Mouse (Mus musculus) T-helper 17 cell (primary cell): ENCODE measurements around the gene Gm44502.
"Not testable (repeated sequence)": the region's sequence is repeated elsewhere in the genome, so short reads cannot be mapped to it uniquely, and the experiment has no call there.

Experiments used
- in situ Hi-C, 2 experiments: fragments of 300-600 bp; cut with MboI, MseI; formaldehyde crosslinking; loops; 1 replicate in 1 of 2; 2 replicates in 1 of 2; pipeline ENCODE4 v1.15.1; 2025; ENCODE audit warnings: high pct_unique_total_duplicates in 2 of 2

Gene Gm44502

DNA sequence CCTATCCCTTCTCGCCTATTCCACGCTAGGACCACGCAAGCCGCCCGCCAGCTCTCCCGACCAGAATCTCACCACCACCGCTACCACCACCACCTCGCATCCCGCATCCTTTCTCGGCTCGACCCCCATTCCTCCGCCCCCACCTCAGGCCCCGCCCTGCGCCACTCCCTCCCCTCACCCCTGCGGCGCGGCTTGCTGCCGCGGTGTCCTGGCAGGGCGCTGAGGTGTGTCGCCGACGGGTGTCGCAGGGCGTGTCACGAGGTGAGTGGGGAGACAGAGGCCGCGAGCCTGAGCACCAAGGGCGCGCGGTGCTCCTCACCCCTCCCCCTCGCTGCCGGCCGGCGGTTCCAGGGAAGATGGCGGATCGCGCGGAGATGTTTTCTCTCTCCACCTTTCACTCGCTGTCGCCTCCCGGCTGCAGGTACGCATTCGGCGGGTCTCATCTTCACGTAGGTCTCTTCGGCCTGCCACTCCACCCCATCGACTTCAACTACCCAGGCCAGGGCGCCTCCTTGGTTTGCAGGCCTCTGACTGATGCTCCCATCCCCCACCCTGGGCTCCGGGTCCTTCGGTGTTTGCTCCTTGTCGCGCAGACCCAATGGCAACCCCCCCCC, 24.5 kb upstream of the Gm44502 start, which contains the start of gene Mapk8ip2:
Gene Mapk8ip2, plus strand, starts transcription at position 49 of the 614 bp plus-strand sequence.
- in situ Hi-C loops = no loop called here

DNA sequence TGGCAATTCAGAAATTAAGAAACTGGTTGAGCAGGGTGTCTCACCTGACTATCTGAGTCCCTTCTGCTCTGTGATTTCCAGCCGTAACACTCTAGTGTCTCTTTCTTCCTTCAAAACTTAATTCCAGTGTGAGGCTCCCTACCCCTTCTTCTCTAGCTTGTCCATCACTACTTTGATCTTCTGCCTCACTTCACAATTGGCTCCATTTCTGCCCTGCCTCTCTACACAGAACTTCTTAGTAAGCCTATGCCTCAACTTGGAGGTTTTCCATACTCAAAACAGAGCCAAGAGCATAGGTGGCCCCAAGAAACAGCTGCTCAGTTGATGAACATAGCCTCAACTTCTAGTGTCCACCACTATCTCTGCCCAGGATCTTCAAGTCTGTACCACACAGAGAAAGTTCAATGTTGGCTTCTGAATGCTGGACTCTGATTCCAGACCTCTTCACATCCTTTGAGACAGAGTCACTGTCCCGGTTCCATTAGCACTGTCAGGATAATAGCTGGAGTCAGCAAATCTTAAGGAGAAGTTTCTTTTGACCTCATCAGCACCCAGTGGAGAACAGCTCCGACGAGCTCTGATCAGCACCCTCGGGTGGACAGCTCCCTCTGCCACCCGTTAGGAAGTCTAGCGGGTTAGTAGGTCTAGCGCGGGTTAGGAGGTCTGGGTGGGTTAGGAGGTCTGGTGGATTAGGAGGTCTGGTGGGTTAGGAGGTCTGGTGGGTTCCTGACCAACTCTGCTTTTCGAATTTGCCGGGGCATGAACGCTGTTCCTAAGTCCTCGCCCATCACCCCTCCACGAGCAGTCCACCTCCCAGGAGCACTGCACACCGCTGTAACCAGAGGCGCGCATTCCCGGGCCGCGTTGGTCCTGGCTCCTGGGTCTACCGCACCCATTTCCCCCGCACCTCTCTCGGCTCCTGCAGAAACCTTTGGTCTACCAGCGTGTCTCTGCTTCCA, 23.7 kb upstream of the Gm44502 start:
- in situ Hi-C loops = no loop called here

DNA sequence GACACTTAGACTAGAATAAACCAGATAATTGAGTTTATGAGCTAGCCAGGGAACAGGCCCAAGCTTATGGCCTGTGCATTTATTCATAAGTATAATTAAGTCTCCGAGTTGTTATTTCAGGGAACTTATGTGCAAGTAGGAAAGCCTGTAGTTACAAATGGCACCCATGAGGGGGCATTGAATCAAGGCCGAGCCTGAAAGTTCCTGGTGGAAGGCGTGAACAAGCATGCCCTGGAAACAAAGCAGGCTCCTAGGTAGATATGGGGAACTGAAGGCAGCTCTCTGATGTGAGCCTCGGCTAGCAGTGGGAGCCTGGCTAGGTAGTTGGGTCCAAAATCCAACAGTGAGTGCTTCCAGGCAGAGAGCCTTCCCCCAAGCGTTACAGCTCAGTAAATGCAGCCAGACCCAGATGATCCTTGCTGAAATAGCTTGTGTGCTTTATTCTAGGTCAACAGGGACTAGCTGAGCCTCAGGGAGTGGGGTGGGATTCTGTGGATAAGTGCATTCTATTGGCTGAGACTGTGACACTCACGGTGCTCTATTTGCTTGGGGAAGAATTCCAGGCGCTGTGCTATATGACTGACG, 13.1 kb upstream of the Gm44502 start:
- in situ Hi-C loops = no loop called here

DNA sequence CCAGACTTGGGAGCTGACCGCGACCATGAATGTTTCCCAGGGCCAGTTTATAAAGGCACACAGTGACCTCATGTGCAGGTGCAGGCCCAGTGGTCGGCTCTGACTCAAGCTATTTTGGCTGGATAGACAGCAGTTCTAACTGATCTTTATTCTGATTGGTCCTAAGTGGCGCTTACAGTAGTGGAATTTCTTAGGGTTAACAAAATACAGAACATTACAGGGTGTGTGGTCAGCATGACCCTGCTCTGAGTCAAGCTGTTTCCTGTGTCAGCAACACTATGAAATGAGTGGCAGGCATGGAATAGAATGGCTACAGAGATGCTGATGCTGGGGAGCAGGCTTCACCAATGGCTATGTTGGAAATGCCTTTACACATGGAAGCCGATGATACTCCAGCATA, 6.4 kb upstream of the Gm44502 start:
- in situ Hi-C loops = no loop called here

DNA sequence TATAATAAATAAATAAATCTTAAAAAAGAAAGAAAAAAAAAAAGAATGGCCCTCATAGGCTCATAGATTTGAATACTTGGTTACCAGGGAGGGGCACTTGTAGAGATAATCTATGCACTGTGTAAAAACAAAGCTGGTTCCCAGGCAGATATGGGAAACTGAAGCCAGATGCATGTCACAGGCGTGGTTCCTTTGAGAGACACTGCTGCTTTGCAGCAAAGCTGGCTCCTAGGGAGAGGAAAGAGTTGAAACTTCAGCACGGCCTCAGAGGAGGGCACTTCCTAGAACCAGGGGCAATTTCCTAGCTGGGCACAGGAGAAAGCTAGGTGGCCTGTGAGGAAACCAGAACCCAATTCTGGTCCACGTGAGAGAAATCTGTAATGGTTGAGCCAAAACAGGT, 4.6 kb upstream of the Gm44502 start:
- in situ Hi-C loops = no loop called here

DNA sequence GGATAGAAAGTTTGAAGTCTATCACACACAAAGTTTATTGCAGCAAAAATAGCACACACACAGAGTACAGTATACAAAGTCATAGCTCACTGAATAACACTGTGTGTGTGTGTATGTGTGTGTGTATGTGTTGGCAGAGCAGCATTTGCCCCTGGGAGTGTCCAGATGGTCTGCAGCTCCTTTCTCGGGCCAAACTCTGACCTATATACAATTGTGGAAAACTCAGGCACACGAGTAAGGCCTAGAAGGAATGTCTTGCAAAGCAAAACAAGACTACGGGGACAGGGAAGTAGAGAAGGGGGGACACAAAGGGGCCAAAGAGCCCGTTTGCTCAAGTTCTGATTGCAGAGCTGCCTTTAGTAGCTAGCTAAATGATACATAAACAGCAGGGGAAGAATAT, 3.5 kb upstream of the Gm44502 start:
- in situ Hi-C loops = no loop called here

DNA sequence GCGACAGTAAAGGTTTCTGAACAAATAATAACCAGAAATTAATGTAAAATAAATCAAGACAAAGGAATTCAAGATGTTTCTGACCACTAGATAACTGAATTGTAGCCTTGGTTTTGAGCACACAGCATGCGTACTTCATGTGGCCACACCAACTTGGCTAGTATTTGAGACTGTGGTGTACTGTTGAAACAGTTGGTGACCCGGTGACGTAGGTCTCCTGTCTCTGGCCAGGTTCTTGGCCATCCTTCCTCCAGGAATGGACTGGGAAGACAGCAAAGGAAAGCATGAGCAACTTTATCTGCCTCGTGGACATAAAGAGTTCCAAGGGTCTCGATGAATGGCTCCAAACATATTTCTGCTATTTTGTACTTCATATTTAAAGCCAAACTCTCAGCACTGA, 2.3 kb upstream of the Gm44502 start:
- in situ Hi-C loops = no loop called here

DNA sequence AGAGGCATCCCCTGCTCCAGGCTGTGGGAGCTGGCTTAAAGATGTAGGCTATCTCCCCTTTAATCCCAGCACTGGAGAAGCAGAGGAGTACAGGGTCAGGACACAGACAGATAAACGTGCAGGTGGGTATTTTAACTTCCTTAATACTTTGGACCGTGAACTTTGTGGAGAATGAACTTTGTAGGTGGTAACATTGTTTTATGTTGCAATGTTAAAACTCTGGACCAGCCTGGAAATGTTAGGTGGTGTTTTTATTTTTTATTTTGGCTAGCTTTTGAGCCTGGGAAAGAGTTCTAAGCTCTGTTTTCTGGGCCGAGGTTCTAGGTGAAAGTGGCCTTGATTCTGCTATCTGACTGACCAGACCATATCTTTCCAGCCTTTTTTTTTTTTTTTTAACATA, 1.8 kb upstream of the Gm44502 start:
- in situ Hi-C loops = no loop called here

DNA sequence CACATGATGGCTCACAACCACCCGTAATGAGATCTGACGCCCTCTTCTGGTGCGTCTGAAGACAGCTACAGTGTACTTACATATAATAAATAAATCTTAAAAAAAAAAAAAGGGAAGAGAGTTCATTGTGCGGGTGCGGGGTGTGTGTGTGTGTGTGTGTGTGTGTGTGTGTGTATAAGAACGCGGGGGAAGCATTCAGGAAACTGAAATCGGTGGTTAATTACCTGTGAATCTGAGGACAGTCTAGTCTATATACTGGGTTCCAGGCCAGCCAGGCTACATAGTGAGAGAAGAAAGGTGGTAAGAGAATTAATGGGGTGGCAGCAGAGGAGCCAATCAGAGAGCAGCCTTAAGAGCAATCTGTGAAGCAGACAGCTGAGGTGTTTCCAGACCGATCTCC, 1.3 kb upstream of the Gm44502 start:
- in situ Hi-C loops = not testable (repeated sequence)

DNA sequence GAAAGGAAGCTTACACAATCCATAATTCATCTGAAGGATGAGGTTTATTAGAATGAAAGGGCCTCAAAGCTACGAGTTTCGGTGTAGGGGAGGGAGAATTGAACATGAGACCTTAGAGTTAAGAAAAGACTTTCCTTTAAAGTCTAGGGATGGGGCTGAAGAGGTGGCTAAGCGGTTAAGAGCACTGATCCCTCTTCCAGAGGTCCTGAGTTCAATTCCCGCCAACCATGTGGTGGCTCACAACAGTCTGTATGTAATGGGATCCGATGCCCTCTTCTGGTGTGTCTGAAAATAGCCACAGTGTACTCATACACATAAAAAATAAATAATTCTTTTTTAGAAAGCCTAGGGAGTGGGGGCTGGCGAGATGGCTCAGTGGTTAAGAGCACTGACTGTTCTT, 845 bp upstream of the Gm44502 start:
- in situ Hi-C loops = no loop called here

DNA sequence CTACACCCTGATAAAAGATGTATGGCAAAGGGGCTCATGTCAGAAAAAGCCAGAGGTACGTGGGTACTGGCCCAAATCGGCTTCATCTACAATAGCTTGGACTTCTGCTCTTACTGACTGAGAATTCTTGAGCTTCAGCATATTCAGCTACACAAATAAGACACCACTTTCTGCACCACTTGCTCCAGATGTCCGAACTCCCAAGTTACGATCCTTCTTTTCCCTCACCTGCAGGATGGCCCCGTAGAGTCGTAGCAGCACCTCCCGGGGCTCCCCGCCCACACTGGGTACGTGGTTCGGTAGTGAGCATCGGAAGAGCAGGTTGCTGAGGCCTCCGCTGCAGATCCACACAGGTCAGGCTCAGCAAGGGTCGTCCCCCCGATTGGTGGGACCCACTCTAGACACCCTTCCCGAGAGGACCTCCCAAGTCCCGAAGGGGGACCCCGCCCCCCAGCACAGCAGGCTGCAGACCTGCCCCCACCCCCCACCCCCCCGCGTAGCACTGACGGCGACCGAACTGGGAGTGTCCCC, 610 bp downstream of the Gm44502 start:
- in situ Hi-C loops = loop anchor here in 1 of 2 experiments (5.0 kb wide), 1 partner anchor 77 kb away; no protein-coding TSS in a partner anchor

DNA sequence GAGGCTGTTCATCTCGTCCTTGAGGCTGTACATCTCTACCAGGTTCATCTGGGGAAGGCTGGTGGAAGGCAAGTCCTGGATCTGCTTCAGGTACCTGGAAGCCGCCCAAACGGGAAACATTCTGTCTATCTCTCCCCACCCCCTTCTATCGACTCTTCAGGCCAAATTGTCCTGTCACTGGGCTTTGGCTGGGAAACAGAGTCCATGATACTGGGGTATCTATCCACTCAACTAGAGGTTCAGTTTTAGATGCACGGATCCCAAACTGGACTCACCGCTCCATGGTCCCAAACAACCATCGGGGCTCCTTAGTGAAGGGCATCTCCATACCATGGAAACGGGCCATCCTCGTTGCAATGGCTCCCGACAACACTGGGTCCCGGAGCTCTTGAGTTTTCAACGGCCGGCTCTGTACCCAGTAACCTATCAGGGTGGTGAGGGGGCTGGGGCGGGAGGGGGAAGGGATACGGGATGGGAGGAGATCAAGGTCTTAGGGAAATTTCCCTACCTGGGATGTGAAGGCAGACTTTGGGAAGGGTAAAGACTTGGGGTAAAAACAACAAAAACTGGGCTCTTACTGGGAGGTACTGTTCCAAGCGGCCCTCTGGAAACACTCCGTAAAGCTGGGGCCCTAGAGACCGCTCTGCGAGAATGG, 1.2 kb downstream of the Gm44502 start:
- in situ Hi-C loops = loop anchor here in 1 of 2 experiments (5.0 kb wide), 1 partner anchor 76 kb away; no protein-coding TSS in a partner anchor

DNA sequence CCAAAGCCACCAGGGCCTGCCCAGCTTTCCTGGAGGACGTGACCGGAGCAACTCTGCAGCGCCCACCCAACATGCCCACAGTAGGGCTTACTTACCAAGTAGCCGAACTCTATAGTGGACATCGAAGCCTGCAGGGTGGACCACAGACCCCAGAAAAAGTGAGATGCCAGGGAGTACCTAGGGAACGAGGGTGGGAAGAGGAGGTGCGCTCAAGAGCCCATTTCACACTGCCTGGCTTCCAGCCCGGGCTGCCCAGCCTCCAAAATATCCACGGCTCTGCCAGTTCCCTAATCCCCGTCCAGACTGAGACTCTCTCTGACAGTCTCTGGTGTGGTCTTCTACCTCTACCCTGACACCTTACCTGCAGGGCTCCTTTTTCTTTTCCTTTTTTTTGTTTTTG, 2.8 kb downstream of the Gm44502 start:
- in situ Hi-C loops = loop anchor here in 1 of 2 experiments (5.0 kb wide), 1 partner anchor 74 kb away; no protein-coding TSS in a partner anchor

DNA sequence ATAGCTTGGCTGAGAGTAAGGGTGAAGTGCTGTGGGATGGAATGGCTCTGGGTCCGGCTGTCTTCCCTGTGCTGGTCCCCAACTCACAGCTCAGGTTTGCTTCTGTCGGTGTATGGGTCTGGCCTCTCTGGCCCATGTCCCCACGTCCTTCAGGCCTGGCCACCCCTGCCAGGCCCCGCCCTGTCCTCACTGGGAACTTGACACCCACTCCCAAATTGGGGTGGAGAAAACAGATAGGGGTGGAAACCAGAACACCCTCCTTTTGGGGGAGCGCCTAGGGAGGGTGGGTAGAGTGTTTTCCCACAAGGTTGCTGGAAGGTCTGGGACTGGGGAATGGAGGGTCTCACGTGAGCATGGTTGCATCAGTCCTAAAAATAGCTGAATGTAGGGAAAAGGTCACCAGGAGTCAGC, 3.8 kb downstream of the Gm44502 start, which contains the start of gene Cpt1b:
Gene Cpt1b, minus strand, starts transcription at position 153 of the 411 bp plus-strand sequence.
- in situ Hi-C loops = loop anchor here in 1 of 2 experiments (5.0 kb wide), 1 partner anchor 73 kb away; no protein-coding TSS in a partner anchor

DNA sequence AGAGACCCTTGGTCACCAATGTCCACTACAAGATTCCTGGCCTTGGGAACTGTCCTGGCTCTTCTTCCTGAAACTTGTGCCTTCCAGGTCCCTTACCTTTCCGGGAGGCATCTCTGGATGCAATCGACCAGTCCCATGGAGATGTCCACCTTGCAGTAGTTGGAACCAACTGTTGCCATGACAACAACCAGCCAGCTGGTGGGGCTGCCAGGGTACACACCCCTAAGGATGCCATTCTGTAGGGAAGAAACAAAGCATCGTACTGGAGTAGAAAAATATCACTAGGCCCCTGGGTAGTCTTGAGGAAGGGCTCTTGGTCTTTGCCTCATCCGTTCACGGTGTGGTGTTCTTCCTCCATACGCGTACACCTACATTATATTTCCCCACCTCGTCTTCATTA, 4.9 kb downstream of the Gm44502 start:
- in situ Hi-C loops = loop anchor here in 1 of 2 experiments (5.0 kb wide), 1 partner anchor 72 kb away; no protein-coding TSS in a partner anchor

DNA sequence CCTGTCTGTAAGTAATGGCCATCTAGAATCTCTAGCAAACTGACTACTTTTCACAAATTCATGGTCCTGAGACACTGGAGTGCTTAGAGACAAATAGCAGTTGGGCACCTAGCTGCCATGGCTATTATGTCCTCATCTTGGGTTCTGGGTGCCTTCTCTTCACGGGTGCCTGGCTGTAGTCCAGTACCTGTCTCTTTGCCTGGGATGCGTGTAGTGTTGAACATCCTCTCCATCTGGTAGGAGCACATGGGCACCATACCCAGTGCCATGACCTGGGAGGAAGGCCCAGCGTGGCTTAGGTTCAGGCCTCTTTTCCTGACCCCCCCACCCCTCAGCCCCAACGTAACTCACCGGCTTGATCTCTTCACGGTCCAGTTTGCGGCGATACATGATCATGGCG, 7.6 kb downstream of the Gm44502 start:
- in situ Hi-C loops = no loop called here

DNA sequence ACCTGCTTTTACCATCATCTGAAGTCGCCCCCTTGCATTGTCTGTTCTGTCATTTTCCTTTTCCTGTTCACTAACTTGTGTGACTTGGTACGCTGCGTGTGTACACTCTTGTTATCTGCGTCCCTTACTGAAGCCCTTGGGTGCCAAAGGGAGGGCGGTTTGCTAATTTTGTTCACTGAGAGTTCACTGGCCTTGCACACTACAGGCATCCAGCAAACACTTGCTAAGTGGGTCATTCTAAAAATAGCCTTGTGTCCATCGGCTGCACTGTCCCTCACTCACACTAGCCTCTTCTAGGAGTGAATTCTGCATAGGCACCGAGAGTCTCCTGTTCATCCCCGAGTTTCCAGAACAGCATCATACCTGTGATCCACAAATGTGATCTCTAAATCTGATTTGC, 14.2 kb downstream of the Gm44502 start:
- in situ Hi-C loops = no loop called here

DNA sequence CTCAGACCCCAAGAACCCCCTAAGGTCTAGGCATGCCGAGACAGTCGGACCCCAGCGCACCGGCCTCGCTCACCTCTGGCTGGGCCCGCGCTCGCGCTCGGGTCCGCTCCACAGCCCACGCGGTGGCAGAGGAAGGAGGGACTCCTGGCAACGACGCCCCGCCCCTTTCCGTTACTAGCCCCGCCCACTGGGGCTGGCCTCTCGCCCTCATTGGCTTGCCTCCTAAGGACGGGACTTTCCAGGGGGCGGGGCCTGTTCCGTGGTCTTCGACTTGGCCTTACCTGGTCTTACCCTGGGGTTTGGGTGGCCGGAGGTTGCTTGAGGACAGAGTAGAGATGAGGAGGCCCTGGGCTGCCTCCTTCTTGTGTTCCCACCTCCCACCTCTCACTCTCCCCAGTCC, 19.4 kb downstream of the Gm44502 start, which contains the start of gene Syce3:
Gene Syce3, minus strand, starts transcription at position 386 of the 400 bp plus-strand sequence.
- in situ Hi-C loops = no loop called here

DNA sequence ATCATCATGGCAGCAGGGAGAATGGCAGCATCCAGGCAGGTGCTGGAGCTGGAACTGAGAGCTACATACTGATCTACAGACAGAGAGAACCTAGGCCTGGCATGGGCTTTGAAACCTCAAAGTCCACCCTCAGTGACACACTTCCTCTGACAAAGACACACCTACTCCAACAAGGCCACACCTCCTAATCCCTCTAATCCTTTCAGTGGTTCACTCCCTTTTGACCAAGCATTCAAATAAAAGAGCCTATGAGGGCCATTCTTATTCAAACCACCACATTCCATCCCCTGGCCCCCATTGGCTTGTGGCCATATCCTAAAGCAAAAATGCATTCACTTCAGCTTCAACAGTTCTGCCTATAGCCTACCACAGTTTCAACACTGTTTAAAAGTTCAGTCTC, 22.8 kb downstream of the Gm44502 start:
- in situ Hi-C loops = no loop called here

DNA sequence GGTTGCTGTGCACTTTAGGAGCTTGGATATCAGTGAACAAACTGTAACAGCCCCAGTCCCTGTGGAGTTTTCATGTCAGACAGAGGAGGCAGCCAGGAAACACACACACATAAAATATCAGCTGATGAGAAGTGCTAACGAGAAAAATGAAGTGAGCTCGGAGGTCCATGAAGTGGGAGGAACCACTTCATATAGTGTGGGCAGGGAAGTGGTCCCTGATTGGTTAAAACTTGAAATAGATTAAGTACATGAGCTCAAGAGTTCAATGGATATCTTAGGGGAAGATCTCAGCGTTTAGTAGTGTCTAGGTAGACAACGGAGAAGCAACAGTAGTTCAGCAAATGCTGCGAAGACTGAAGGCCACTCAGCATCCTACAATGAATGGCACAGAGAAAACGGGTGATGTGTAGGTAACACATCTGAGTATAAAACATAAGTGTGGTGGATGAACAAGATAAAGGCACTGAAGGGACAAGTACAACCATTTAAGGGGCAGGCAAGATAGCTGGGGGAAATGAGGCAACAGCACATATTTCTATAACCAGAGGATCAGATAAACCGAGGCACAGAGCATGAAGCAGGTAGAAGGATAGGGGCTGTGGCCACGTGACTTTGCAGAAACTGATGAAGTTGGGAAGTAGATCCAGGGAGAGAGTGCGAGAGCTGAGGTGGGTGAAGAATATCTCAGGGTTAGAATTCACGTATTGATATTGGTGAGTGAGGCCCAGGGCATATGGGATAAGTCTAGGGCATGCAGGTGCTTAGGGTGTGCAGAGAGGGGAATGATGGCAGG, 24.5 kb downstream of the Gm44502 start:
- in situ Hi-C loops = no loop called here
